8 mouse cellular contexts compared by ENCODE assay signal in genomic region chr19:53193964-53194582, GRCm38 (mm10). TPM values are rescaled to one million over a fixed set of nuclear protein-coding genes. Genes with fewer than 3 reads are reported as not detected.
DNase-seq lines count a peak whose midpoint lies in the region; ATAC-seq and TF ChIP-seq lines count a peak whose summit lies in the region.

No protein-coding gene starts in this region.

- H3K4me1 ChIP-seq in brown adipose tissue, adult 24 weeks (ENCODE audit: control insufficient read depth, insufficient read depth, insufficient read length, low read length): peaks cover 25% of the 10 kb centered on the region
- H3K4me1 ChIP-seq in limb, embryonic 15.5 days: peaks cover 18% of the 10 kb centered on the region
- peaks cover 6% of the 10 kb centered on the region for H3K4me1 ChIP-seq in midbrain, embryonic 10.5 days
- H3K4me1 ChIP-seq in midbrain, embryonic 11.5 days (ENCODE audit: control insufficient read depth, insufficient read depth, low read length): no peaks in the 10 kb centered on the region; the same call in 1 of the 2 replicates

- WGBS in limb, embryonic 15.5 days: 52% methylated on average over 11 of the region's 11 CpGs
- WGBS in midbrain, embryonic 10.5 days: 77% methylated on average over 11 of the region's 11 CpGs
- WGBS in midbrain, embryonic 11.5 days: 77% methylated on average over 11 of the region's 11 CpGs

- H3K4me3 ChIP-seq in brown adipose tissue, adult 24 weeks (ENCODE audit: insufficient read depth, low read depth, low read length): peak overlapping the region; percentile 33
- H3K4me3 ChIP-seq in limb, embryonic 15.5 days: no peak overlapping the region
- H3K4me3 ChIP-seq in myocyte: peak overlapping the region; percentile 13
- no peak overlapping the region for H3K4me3 ChIP-seq in midbrain, embryonic 10.5 days
- H3K4me3 ChIP-seq in midbrain, embryonic 11.5 days (ENCODE audit: low read depth, low read length): no peak overlapping the region

- no peak for ATAC-seq in limb, embryonic 15.5 days (ENCODE audit: insufficient number of reproducible peaks, low FRiP score, low TSS enrichment, low read depth)
- no peak for ATAC-seq in midbrain, embryonic 11.5 days (ENCODE audit: low FRiP score)

- H3K27ac ChIP-seq in brown adipose tissue, adult 24 weeks (replicated peaks; ENCODE audit: low read depth, low read length): peak overlapping the region; percentile 41
- H3K27ac ChIP-seq in limb, embryonic 15.5 days: peak overlapping the region; percentile 33; the same call in 1 of the 2 replicates
- H3K27ac ChIP-seq in midbrain, embryonic 10.5 days (replicated peaks): no peak overlapping the region; the same call in 1 of the 2 replicates
- no peak overlapping the region for H3K27ac ChIP-seq in midbrain, embryonic 11.5 days (ENCODE audit: low read depth, low read length)

- 0 out of 2 replicates have a peak overlapping the region, but pooled peaks have one; percentile 0 for H3K4me2 ChIP-seq in limb, embryonic 15.5 days
- peak overlapping the region; percentile 57 for H3K4me2 ChIP-seq in myocyte (ENCODE audit: low read depth)
- no peak overlapping the region for H3K4me2 ChIP-seq in midbrain, embryonic 11.5 days

- H3ac ChIP-seq in myocyte (ENCODE audit: control insufficient read depth, insufficient read length): no peak overlapping the region

- no peaks in the 10 kb centered on the region for H3K27me3 ChIP-seq in limb, embryonic 15.5 days
- no peaks in the 10 kb centered on the region for H3K27me3 ChIP-seq in myocyte (ENCODE audit: control insufficient read depth, insufficient read depth, insufficient read length)
- no peaks in the 10 kb centered on the region for H3K27me3 ChIP-seq in midbrain, embryonic 10.5 days (ENCODE audit: low read depth, poor library complexity, severe bottlenecking)
- H3K27me3 ChIP-seq in midbrain, embryonic 11.5 days (ENCODE audit: control insufficient read depth, insufficient read depth, low read length): no peaks in the 10 kb centered on the region

- H3K36me3 ChIP-seq in limb, embryonic 15.5 days: peaks cover 1% of the 10 kb centered on the region; the same call in 1 of the 2 replicates
- H3K36me3 ChIP-seq in myocyte (ENCODE audit: control insufficient read depth, insufficient read depth): no peaks in the 10 kb centered on the region
- 0 out of 2 replicates have a peak, but pooled peaks cover 2% of the 10 kb centered on the region for H3K36me3 ChIP-seq in midbrain, embryonic 10.5 days
- H3K36me3 ChIP-seq in midbrain, embryonic 11.5 days (ENCODE audit: control insufficient read depth, insufficient read depth, low read length): no peaks in the 10 kb centered on the region

- no peaks in the 10 kb centered on the region for H3K9me3 ChIP-seq in limb, embryonic 15.5 days
- no peaks in the 10 kb centered on the region for H3K9me3 ChIP-seq in midbrain, embryonic 10.5 days (replicated peaks)
- no peaks in the 10 kb centered on the region for H3K9me3 ChIP-seq in midbrain, embryonic 11.5 days (ENCODE audit: control insufficient read depth, low read length)

- no peaks in the 10 kb centered on the region for H3K79me2 ChIP-seq in myocyte (ENCODE audit: control insufficient read depth, insufficient read depth)

- peak; percentile 37 for DNase-seq in kidney, postnatal 14 days
- no peak for DNase-seq in kidney, adult 11 months
- no peak for DNase-seq in midbrain, embryonic 10.5 days (ENCODE audit: low spot score)
- DNase-seq in layer of hippocampus, adult 9-11 months: no peak
- DNase-seq in midbrain, embryonic 11.5 days (ENCODE audit: low spot score, missing footprints): no peak

- H3K9ac ChIP-seq in limb, embryonic 15.5 days: no peak overlapping the region
- no peak overlapping the region for H3K9ac ChIP-seq in midbrain, embryonic 11.5 days (ENCODE audit: low read length)

- no peak for TF ChIP-seq POLR2A in myocyte (IDR thresholded peaks at IDR 0.05; ENCODE audit: insufficient read length, low read depth)

TF ChIP-seq in myocyte, 11 proteins besides CTCF, POLR2A, EP300 and RAD21:
- TF ChIP-seq CEBPB (IDR thresholded peaks at IDR 0.05; ENCODE audit: insufficient read depth, poor library complexity, severe bottlenecking) (peak; percentile 85; the same call in 1 of the 2 replicates), TCF3 (IDR thresholded peaks at IDR 0.05; ENCODE audit: insufficient read length, low read depth) (no peak)

RNA-seq across cellular contexts. Expression of gene Add3, which starts 53.8 kb away (rescaled TPM):
- 40.1 and 40.8 TPM in 2 replicates for polyA plus RNA-seq in brown adipose tissue, adult 24 weeks (2012; ENCODE audit: insufficient read depth, insufficient read length, missing spikeins)
- polyA plus RNA-seq in limb, embryonic 15.5 days (2015; fragmentation: Nextera tagmentation; extraction: Ambion mirVana): 97.1 and 98.7 TPM in 2 replicates
- polyA plus RNA-seq in myocyte (2012; fragmentation: generic; extraction: Trizol): 8.3 TPM
- polyA plus RNA-seq in midbrain, embryonic 10.5 days (2016; fragmentation: Nextera tagmentation; extraction: Ambion mirVana): 48.7 and 50.2 TPM in 2 replicates
- polyA plus RNA-seq in midbrain, embryonic 11.5 days (2014; fragmentation: Nextera tagmentation; extraction: Ambion mirVana): 49.7 and 53.8 TPM in 2 replicates

Comparison
In these comparisons a context has a peak if more than half of its experiments do, and no peak if none do; other contexts are left out.
1. H3K27ac ChIP-seq: peak in brown adipose tissue, adult 24 weeks (single experiment) and limb, embryonic 15.5 days (single experiment); none in midbrain, embryonic 10.5 days (single experiment) and midbrain, embryonic 11.5 days (single experiment).
2. H3K4me3 ChIP-seq: peak in brown adipose tissue, adult 24 weeks (single experiment) and myocyte (single experiment); none in limb, embryonic 15.5 days (single experiment), midbrain, embryonic 10.5 days (single experiment) and midbrain, embryonic 11.5 days (single experiment).